Mouse (Mus musculus) thymus, adult 2 months (tissue): ENCODE data around the gene Elk4.

Source experiments
- CTCF ChIP-seq: fragments of 200-500 bp; IDR thresholded peaks from 2 replicates; pipeline ENCODE4 v1.5.1; 2012; ENCODE audit warnings: mild to moderate bottlenecking, control low read depth, low read length, moderate library complexity, borderline replicate concordance; ENCODE audit not compliant: control insufficient read depth, poor library complexity, insufficient read depth; ENCODE audit errors: extremely low read depth
- POLR2A ChIP-seq: fragments of 200-500 bp; IDR thresholded peaks from 2 replicates; pipeline ENCODE4 v1.6.1; 2012; ENCODE audit warnings: mild to moderate bottlenecking, low read length, control low read depth, moderate library complexity; ENCODE audit not compliant: control insufficient read depth, poor library complexity, insufficient read depth; ENCODE audit errors: extremely low read depth

GRCm38 (mm10) chr1:132005466-132005865 is 1.9 kb upstream of the Elk4 start:
- TF ChIP-seq POLR2A (no peak), CTCF (no peak)
